Mouse (Mus musculus): ENCODE measurements at regions not wholly inside any gene's neighbourhood (a gene's known extent, or its start where the extent isn't known, plus 50 kb on each side); places are given as distances from the start of the nearest gene placed in this dataset.

GRCm38 (mm10) chrX:166660715-166661042 lies 75.2 kb upstream of the Egfl6 start:
- Histone ChIP-seq H3K4me1 (peaks cover 3% of the 10 kb centered on the region; the same call in 1 of the 2 replicates), H3K27me3 (peaks cover 59% of the 10 kb centered on the region), H3K36me3 (no peaks in the 10 kb centered on the region), H3K4me3 (no peak overlapping the region), H3K9ac (replicated peaks) (no peak overlapping the region), H3K4me2 (replicated peaks) (no peak overlapping the region), H3K27ac (replicated peaks) (no peak overlapping the region; the same call in 1 of the 2 replicates), H3K9me3 (no peaks in the 10 kb centered on the region)
- no peak; the same call in 1 of the 2 replicates for ATAC-seq (ENCODE audit: low FRiP score, low read depth)
- 27% methylated on average over 6 of the region's 6 CpGs for WGBS

GRCm38 (mm10) chrX:166652400-166652799 lies 66.9 kb upstream of the Egfl6 start:
- ATAC-seq (ENCODE audit: low FRiP score, low read depth), result no peak
- Histone ChIP-seq H3K4me3 (no peak overlapping the region), H3K36me3 (no peaks in the 10 kb centered on the region), H3K9me3 (no peaks in the 10 kb centered on the region), H3K4me2 (replicated peaks) (no peak overlapping the region), H3K27me3 (peaks cover 22% of the 10 kb centered on the region), H3K9ac (replicated peaks) (no peak overlapping the region), H3K27ac (replicated peaks) (no peak overlapping the region), H3K4me1 (no peaks in the 10 kb centered on the region)
- WGBS, result 71% methylated on average over 3 of the region's 3 CpGs

- Histone ChIP-seq H3K4me1 (no peaks in the 10 kb centered on the region), H3K9ac (replicated peaks) (no peak overlapping the region), H3K4me3 (no peak overlapping the region), H3K4me2 (replicated peaks) (no peak overlapping the region), H3K27ac (replicated peaks) (no peak overlapping the region), H3K27me3 (peaks cover 17% of the 10 kb centered on the region), H3K9me3 (no peaks in the 10 kb centered on the region), H3K36me3 (no peaks in the 10 kb centered on the region)
- ATAC-seq (ENCODE audit: low FRiP score, low read depth), result no peak
- 67% methylated on average over 7 of the region's 7 CpGs for WGBS
Measured at GRCm38 (mm10) chrX:166645713-166646112, 60.2 kb upstream of the Egfl6 start.

GRCm38 (mm10) chrX:166641256-166641655 lies 55.7 kb upstream of the Egfl6 start:
- peaks cover 24% of the 10 kb centered on the region for H3K27me3 ChIP-seq
- H3K4me3 ChIP-seq, result no peak overlapping the region
- H3K9me3 ChIP-seq, result no peaks in the 10 kb centered on the region
- no peak for ATAC-seq (ENCODE audit: low FRiP score, low read depth)
- no peak overlapping the region for H3K27ac ChIP-seq (replicated peaks)
- no peak overlapping the region for H3K4me2 ChIP-seq (replicated peaks)
- no peaks in the 10 kb centered on the region for H3K36me3 ChIP-seq
- no peaks in the 10 kb centered on the region for H3K4me1 ChIP-seq
- WGBS, result 57% methylated on average over 3 of the region's 3 CpGs
- no peak overlapping the region for H3K9ac ChIP-seq (replicated peaks)

GRCm38 (mm10) chrX:166640258-166640657 lies 54.7 kb upstream of the Egfl6 start:
- Histone ChIP-seq H3K36me3 (no peaks in the 10 kb centered on the region), H3K4me3 (no peak overlapping the region), H3K4me2 (replicated peaks) (no peak overlapping the region), H3K27ac (replicated peaks) (no peak overlapping the region), H3K4me1 (no peaks in the 10 kb centered on the region), H3K9me3 (no peaks in the 10 kb centered on the region), H3K27me3 (peaks cover 17% of the 10 kb centered on the region), H3K9ac (replicated peaks) (no peak overlapping the region)
- no peak for ATAC-seq (ENCODE audit: low FRiP score, low read depth)
- WGBS, result 89% methylated on average over 1 of the region's 1 CpGs
